Mouse (Mus musculus) G1E (cell line): Measurements from ENCODE around the gene Tfap2d.

ENCODE experiments used
- CTCF ChIP-seq: IDR thresholded peaks from 2 replicates; pipeline ENCODE4 v1.5.1; 2012; ENCODE audit warnings: low read depth, low read length, inconsistent platforms, mixed read lengths
- TAL1 ChIP-seq: conservative IDR thresholded peaks from 2 replicates; pipeline ENCODE4 v1.6.1; 2012; ENCODE audit warnings: low read depth, low read length, inconsistent platforms, mixed read lengths

- TF ChIP-seq CTCF (no peak), TAL1 (no peak)
Observed at GRCm38 (mm10) chr1:19102631-19103030, at the start of gene Tfap2d.
